Mouse (Mus musculus) megakaryocyte, embryonic 14.5 days (primary cell): ENCODE results near the gene Btn1a1.

Experiments
- FLI1 ChIP-seq: IDR thresholded peaks from 2 replicates; pipeline ENCODE4 v1.6.1; 2012; ENCODE audit warnings: low read length, inconsistent platforms, mixed read lengths
- GATA1 ChIP-seq: IDR thresholded peaks from 3 replicates; pipeline ENCODE4 v1.6.1; 2012; ENCODE audit warnings: mixed read lengths, low read length, inconsistent platforms, borderline replicate concordance

GRCm38 (mm10) chr13:23498653-23499052 lies 33.0 kb upstream of the Btn1a1 start:
- TF ChIP-seq GATA1 (no peak), FLI1 (no peak)
